Mouse (Mus musculus) right cerebral cortex, adult 18-20 months (tissue): ENCODE data around the gene Chst11.

Experiments used
- DNase-seq: peaks from one replicate; pipeline ENCODE4 v3.0.0; 2022; ENCODE audit warnings: mixed read lengths

Chst11 gene

DNA sequence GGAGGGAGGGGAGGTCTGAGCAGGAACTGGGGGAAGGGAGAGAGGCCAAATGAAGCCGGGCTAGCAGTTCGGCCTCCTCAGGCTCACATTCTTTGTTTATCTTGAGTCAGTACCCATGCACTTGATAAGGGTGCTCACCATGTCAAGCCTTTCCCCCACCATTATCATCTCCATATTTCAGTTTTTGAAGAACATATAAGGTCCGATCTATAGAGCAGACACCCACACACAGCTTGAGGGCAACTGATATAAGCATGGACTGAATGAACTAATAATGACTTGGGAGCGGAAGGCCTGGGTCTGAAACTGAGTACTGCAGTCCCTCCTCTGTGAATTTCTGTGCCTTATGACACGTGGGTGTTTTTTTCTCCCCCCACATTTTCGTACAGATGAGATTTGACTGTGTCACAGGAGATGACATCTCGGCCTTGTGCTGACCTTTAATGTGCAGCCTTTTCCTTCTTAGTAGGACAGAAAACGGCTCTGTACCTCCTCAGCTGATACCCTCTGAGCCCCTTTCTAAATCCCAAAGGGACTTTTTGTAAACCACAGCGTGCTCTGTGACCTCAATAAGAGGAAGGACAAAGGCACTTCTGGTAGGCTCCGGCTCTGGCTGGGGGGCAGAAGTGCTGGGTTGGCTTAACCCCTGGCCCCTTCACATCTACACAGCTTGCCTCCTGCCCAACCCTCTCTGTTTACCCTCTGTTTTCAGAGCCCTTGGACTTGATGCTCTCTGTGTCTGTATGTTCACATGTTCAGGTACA lies 6.6 kb downstream of the Chst11 start:
- DNase-seq, result no peak

DNA sequence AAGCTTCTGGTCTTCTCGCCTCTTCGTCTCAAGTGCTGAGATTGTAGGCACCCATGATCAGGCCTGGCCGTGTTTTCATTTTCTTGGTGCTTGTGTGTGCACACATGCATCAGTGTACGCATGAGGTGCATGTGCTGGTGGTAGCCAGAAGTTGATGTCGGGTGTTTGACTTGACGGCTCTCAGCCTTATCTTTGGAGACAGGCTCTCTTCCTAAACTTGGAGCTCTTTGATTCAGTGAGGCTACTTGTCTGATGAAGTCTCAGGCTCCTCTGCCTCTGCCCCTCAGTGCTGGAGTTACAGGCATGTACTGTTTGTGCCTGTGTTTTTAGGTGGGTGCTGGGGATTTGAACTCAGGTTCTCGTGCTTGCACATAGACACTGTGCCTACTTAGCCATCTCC lies 9.0 kb downstream of the Chst11 start:
- DNase-seq, result no peak

DNA sequence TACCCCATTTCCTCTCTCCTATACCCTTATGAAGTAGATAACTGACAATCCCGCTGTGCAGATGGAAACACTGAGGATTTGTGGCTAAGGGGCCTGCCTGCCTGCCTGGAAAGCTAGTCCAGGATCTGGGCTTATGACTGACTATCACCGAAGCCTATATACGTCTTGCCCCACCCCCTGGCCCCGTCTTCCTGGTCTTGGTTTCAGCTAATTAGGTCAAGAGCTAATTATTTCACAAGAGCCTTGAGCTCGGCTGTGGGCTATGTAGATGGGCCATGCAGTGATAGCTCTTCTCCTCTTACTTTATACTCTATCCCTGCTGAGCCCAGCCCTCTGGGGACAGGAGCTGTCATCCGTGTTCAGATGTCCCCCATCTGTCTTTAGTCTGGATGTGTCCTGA lies 12.2 kb downstream of the Chst11 start:
- DNase-seq, result no peak

DNA sequence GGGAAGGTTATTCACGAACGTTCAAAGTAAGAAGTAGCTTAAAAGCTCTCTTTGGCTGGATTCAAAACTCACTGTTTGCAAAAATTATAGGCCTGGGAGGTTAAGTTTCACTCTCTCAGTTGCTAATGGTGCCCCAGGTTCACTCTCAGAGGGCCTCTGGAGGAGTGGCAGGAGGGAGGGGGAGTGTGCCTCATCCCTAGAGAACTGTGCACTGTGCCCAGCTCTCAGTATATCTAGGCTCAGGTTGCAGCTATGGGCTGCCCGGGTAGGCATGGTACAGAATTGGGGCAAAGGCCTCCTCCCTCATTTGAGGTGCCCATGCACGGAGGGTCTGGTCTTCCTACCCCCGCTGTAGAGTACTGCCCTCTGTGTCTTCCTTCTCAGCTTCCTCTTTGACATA lies 14.9 kb downstream of the Chst11 start:
- no peak for DNase-seq

DNA sequence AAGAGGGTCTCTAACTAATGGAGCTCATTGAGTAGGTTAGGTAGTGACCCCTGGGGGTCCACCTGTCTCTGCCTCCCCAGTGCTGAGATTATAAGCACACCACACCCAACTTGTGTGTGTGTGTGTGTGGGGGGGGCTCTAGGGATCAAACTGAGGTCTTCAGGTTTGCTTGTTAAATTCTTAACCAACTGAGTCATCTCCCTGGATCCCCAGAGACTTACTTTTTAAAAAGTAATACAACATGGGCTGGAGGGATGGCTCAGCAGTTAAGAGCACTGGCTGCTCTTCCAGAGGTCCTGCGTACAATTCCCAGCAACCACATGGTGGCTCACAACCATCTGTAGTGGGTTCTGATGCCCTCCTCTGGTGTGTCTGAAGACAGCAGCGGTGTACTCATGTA lies 15.4 kb downstream of the Chst11 start:
- no peak for DNase-seq

DNA sequence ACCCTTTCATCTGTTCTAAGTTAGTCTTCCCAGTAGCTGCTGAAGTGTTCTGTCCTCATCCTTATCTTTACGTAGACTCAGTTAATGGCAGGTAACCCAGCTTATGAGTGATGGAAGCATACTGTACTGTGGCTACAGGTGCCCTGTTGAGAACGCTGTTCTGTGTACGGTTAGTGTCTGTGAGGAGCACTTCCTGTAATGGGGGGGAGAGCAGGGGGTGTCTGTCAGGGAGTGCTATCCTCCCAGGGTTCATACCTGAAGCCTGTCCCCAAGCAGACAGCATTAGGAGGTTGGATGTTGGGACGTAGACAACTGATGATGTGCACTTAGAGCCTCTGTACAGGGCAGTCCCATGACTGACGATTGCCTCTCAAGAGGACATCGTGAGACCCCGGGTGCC lies 18.6 kb downstream of the Chst11 start:
- no peak for DNase-seq

DNA sequence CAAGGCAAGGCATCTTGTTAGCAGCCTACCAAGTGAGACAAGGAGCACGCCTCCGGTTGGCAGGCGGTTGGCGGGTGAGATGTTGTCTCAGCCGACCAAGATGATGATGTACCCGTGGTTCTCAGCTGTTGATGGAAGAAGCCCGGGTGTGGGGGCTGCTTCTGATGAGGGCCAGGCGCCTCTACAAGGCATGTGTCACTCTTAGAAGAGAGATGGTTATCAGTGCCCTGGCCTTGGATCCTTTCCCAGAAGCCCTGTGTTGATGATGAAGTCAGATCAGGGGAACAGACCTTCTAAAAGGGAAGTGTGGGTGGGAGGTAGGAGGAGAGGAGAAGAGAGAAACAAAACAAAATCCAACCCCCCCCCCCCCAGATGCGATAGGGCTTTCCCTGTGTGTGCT lies 19.1 kb downstream of the Chst11 start:
- peak; percentile 86 for DNase-seq

DNA sequence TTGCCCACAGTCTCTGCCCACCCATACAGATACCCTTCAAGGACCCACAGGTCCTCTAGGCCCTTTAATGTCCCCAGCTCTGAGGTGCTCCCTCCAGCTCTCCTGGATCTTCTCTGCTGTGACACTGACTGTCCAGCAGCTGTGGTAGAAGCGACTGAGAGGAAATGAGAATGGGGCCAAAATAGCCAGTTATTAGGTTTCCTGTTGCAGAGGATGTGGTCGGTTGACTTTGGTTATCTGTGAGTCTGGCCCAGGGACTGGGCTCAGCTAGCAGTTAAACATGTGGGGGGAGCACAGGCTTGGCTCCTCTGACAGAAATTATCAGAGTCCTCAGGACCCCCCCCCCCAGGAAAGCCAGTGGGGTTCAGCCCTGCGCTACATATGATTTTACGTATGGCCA lies 19.7 kb downstream of the Chst11 start:
- DNase-seq, result no peak

DNA sequence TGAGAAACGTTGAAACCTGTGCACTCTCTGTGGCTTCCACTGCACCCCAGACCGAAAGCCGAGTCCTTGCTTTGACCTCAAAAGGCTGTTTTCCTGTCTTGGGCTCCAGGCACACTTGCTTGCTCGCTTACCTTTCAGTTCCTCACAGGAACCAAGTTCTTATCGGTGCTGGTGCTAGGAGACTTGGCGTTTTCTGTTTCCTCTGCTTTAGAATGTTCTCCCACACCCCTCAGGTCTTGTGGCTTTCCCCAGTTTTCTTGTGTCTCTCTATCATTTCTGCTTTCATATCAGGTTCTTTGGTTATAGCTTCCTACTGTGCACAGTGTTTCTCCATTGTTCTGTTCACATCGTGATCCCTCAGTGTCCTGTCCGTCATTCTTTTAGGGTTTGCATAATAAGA lies 21.0 kb downstream of the Chst11 start:
- no peak for DNase-seq

DNA sequence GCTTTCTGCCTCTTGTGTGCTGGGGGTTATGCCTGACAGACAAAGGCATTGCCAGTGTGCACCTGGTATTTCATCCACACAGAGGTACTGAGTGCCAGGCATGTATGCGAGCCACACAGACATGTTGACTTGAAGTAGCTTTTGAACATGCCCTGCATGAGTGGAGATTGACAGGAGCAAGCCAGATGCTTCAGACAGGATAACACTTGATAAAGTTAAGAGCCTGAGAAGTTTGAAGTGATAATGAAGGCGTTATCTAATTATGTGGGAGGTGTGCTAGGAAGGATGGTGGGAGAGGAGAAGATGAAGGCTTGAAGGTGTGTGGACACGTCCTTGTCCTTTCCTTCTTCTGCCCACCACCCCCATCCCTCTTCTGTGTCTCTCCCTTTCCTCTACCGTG lies 28.7 kb downstream of the Chst11 start:
- DNase-seq, result no peak

DNA sequence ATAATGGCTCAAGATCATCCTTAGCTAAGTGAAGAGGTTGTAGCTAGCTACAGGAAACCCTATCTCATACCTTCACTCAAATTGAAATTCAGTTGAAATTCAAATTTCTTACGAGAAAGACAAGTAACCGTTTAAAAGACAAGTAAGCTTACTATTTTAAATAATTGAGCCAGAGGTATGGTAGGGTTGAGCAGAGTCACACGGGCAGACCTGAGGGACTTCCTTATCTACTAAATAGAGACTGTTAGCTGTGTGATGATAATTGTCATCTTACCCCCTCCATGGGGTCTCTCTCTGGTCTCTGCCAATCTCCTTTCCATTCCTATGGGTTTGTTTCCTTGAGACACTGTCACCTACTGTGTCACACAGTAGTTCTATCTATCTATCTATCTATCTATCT lies 30.6 kb downstream of the Chst11 start:
- no peak for DNase-seq

DNA sequence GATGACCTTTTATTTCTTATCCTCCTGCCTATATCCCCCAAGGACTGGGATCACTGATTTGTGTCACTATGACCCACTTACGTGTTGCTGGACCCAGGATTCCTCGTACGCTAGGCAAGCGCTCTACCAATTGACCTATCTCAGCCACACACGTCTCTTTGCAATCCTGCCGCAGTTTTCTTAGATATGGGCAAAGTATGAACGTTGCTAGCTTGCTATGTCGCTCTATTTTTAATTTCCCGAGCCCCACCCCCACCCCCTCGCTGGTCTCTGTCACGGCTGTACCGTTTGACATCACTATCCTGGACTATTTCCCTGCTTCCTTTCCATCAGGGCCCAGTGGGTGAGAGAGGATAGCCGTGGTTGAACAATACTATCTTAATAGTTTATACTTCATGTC lies 31.5 kb downstream of the Chst11 start:
- DNase-seq, result no peak

DNA sequence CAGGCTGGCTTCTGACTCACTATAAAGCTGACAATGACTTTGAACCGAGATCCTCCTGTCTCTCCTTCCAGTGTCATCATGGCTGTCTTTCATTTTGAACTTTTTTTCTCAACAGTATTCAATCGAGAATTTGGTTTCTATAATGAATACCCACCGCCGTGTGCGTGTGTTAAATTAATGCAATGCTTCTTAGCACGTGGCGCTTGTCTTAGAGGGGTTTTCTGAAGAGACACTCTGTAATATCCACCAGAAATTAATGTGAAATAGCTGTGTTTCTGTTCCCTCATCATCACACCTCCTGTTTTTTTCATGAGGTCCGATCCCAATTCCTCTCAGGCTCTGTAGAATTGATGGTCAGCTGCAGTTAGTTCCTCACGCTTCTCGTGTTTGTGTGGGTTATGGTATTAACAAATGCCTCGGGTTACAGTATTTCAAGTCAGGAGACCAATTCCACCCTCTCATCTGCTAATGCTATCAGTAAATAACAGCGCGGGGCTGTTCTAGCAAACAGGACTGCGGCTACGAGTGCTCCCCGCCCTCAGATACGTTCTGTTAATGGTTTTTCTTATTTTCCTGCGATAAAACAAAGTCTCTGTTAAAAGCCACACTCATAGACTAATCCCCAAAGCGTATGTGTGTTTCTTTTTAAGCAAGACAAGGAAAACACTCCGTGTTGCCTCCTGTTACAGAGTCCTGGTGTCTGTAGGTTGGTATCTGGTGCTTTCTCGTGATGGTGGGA lies 32.6 kb downstream of the Chst11 start:
- no peak for DNase-seq

DNA sequence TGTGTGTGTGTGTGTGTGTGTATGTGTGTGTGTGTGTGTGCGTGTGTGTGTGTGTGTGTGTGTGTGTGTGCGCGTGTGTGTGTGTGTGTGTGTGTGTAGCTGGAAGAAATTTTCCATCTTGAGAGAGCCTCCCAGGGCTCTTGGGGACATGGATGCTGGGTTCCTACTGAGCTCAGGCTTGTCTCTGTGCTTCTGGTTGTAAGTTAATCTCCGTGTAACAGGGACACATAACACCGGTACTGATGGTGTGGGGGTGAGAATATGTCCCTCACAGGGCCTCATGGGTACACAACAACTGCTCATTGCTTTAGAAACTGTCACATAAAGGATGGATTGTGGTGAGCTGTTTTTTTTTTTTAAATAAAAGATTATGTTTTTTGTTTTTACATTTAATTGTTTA lies 33.2 kb downstream of the Chst11 start:
- no peak for DNase-seq

DNA sequence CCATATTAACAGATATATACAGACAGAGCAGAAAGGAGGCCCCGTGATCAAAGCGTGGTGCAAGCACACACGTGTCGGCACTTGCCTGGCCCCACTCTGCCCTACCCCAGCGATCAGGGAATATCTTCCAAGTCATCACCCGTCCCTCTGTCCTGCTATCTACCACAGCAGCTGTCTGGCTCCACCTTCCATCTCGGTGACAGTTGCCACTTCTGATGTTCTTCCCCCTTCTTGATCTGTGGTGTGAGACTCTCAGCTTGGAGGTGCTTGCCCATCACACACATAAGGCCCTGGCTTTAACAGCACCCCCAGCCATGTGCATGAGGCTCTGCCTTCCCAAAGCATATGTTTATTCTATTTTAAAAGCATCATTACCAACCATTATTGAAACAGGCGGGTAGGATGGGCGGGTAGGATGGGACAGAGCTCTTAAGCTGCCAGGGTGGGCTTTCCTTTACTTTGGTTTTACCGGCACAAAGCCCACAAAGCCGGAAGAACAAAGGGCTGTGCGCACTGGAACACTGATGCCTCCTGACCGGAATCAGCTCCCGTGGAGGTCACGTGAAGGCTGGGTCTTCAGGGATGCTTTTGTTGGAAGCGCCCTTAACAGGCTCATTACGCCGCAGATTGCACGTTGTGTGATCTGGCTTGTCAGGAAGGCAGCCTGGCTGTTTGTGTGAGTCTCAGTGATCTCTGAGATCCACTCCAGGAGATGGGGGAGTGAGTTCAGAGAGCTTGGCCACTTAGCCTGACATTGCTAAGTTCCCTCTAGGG lies 34.4 kb downstream of the Chst11 start:
- DNase-seq, result no peak

DNA sequence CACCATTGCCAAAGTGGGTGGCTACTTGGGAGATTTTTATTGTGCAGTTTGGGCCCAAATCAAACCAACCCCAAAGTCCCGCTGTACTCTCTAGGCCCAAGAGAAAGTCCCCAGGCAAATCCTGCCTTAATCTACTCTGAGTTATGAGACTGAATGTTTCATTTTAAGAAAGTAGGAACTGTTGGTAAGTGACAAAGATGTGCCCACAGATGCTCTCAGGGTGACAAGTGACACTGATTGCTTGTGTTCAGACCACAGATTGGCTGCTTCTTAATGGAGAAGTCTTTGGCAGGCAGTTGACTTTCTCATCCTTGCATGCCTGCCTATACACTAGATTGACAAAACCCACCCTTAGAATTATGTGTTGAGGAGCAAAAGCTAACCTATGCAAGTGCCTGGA lies 37.3 kb downstream of the Chst11 start:
- DNase-seq, result no peak

DNA sequence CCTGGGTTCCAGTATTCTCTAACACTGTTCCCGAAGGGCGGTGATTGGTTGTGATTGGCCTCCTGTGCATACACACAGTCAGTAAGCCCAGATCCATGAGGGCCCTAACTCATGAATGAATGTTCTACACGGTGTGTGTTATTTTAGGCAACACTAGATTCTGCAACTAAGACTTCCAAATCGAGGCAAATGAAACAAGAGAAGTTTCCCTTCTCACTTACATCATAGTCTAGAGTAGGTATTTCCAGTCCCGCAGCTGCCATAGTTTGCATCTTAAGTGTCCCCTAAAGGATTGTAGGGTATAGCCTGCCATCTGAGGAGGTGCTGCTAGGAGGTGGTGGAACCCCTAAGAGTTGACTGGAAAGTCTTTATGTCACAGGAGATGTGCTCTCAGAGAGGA lies 40.9 kb downstream of the Chst11 start:
- DNase-seq, result no peak

DNA sequence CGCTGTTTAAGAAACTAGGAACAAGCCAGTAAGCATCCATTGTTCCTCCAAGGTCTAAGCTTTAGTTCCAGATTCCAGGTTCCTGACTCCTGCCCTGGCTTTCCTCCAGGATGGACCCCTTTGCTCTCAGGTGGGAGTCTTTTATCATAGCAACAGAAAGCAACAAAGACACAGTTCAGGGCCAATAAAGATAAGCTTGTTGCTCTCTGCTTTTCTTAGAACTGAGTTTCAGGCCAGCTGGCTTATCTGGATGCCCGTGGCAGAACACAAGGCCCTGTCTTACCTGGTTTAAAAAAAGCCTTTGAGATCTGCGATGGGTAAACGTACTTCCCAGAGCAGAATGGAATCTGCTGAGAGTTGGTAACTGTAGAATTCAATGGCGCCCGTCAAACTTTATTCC lies 42.4 kb downstream of the Chst11 start:
- no peak for DNase-seq

DNA sequence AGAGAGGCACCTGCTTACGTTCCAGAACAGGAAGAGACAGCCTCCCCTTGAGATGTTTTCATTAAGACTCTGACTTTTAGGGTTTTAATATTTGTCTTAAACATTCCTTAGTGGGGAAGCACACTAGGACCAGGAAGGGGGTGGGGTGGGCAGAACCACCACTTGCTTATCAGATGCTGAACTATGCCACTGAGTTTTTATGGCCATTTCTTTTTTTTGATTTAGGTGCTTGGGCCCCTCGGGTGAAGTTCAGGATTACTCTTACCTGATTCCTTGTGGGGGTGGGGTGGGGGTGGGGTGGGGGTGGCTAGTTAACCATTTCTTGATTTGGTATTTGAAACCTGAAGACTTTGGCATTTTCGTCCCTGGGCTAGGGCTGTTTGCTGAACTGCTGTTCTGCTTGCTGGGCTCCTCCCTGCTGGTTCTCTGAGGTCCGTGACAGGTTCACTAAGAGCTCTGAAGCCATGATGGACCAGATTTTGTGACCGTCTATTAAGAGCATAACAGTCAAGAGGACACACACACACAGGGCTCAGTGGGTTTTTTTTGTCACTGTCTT lies 44.9 kb downstream of the Chst11 start:
- no peak for DNase-seq

DNA sequence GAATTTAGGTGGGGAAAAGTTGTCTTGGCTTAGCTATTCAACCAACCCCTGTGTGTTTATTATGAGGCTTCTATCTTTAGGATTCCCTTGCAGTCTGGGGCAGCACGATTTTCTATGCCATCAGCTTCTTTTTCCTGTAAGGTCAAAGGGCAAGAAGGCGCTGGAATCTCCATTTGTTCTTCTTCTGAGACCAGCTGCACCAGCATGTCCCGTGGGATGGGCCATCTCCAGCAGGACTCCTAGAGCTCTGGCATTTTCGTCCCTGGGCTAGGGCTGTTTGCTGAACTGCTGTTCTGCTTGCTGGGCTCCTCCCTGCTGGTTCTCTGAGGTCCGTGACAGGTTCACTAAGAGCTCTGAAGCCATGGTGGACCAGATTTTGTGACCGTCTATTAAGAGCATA lies 45.6 kb downstream of the Chst11 start:
- no peak for DNase-seq

DNA sequence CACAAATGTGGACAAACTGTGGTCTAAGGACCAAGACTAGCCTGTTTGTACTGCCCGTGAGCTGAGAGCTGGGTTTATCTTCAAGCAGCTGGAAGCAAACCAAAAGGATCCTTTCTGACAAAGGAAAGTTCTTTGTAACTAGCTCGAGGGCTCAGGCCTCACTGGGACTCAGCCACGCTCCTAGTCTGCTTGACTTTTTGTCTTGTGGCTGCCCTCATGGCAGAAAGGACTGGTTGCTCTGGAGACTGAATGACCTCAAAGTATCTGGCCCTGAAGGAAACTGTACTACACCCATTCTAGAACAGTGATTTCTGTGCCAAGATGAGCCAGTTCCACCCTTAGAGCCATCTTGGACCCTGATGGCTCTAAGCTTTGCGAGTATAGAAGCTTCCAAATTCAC lies 46.3 kb downstream of the Chst11 start:
- DNase-seq, result no peak

DNA sequence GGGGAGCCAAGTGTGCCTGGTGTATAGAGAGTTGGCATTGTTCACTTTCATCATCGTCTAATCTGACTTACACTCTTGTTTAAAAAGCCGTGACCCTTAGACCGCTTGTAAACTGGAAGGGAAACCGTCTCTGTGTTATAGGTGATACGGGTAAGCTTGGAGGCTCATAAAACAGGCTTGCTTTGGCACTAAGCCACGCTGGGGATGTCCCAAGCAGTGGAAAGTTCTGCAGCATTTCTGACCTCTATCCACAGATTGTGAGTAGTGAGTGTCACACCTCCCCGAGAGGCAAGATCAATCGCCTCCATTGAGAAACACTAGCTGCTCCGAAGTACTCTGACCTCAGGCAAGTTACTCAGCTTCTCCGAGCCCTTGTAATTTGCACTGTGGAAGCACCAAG lies 47.3 kb downstream of the Chst11 start:
- no peak for DNase-seq

DNA sequence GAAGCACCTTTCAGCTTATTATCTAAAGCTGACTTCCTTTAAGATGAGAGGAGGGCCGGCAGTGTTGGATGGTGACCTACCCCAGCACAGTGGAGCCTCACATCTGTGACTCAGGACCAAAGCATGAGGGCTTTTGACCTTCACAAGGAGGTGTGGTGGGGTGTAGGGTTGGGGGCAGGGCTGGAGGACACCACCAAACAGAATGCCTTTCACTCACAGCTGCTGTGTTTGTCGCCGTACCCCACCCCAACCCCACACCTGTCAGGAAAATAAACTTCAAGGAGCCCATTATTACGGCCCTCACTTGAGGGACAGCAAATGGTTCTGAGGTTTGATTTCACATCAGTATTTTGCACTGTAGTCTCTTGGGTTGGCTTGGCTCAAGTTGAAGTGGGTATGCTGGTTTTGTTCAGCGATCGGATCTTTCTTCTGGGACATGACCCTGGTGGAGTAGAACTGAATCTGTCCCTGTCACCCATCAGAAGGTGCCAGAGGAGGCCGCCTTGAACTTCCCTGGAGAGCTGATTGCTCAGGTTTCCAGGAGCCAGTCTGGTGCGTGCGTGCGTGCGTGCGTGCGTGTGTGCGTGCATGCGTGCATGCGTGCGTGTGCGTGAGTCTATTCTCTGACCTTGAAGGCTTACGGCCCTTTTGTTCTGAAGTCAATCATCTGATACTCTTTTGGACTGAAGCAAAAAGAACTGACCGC lies 51.2 kb downstream of the Chst11 start:
- no peak for DNase-seq
